Mouse (Mus musculus): ENCODE results near the gene Micall2. TPM values are rescaled to one million over a fixed set of nuclear protein-coding genes. Genes with fewer than 3 reads are reported as not detected.
A peak's percentile ranks its signal among the peaks of the same experiment; 100 is the strongest.

Micall2 gene
- polyA plus RNA-seq (2016; fragmentation: Nextera tagmentation; extraction: Ambion mirVana), result 4.1 and 5.7 TPM in 2 replicates

- H3K36me3 ChIP-seq, result no peaks in the 10 kb centered on the region
- peak within 1 kb of the TSS; percentile 71 for H3K4me3 ChIP-seq
- peak within 1 kb of the TSS; percentile 85 for H3K27ac ChIP-seq
- peaks cover 52% of the 10 kb centered on the region for H3K27me3 ChIP-seq (ENCODE audit: insufficient read depth, poor library complexity, severe bottlenecking)
- peaks cover 55% of the 10 kb centered on the region for H3K4me1 ChIP-seq
- DNase-seq (ENCODE audit: low spot score), result peak; percentile 99
- no peaks in the 10 kb centered on the region for H3K9me3 ChIP-seq
- 6% methylated on average over 50 of the region's 50 CpGs for WGBS
Observed at GRCm38 (mm10) chr5:139735677-139736503, at the start of gene Micall2. Gene Micall2 (minus strand): TSS chr5:139736336.

GRCm38 (mm10) chr5:139781406-139781805 is 45.3 kb upstream of the Micall2 start:
- 76% methylated on average over 8 of the region's 8 CpGs for WGBS
- H3K9me3 ChIP-seq, result no peaks in the 10 kb centered on the region
- H3K4me1 ChIP-seq, result no peaks in the 10 kb centered on the region
- no peak overlapping the region for H3K27ac ChIP-seq
- no peaks in the 10 kb centered on the region for H3K36me3 ChIP-seq
- H3K27me3 ChIP-seq (ENCODE audit: insufficient read depth, poor library complexity, severe bottlenecking), result no peaks in the 10 kb centered on the region
- no peak overlapping the region for H3K4me3 ChIP-seq
- no peak for DNase-seq (ENCODE audit: low spot score)

DNA sequence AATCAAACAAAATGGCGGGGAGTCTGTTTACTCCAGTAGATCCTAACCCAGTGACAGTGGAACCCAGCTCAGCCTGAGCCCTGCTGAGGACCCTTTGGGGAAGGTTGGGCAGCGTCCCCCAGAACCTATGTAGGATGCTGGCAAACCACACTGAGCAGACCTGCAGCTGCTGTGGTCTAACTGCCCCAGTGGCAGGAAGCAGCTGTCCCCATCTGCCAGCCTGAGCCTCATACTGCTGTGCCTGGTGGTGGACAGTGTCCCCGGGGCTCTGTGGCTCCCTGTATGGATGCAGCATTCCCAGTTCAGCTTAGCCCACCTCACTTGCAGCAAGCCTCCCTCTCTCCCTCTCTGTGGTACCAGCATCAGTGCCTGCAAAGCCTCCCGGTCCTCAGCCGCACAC is 40.8 kb upstream of the Micall2 start:
- Histone ChIP-seq H3K4me3 (no peak overlapping the region), H3K9me3 (no peaks in the 10 kb centered on the region), H3K27me3 (ENCODE audit: insufficient read depth, poor library complexity, severe bottlenecking) (no peaks in the 10 kb centered on the region), H3K27ac (0 out of 2 replicates have a peak overlapping the region, but pooled peaks have one; percentile 25), H3K36me3 (peaks cover 23% of the 10 kb centered on the region), H3K4me1 (peaks cover 13% of the 10 kb centered on the region)
- no peak for DNase-seq (ENCODE audit: low spot score)
- WGBS, result 75% methylated on average over 5 of the region's 5 CpGs

GRCm38 (mm10) chr5:139775216-139775926 is 39.2 kb upstream of the Micall2 start, which contains the start of gene Ints1:
Gene Ints1 (minus strand): TSS chr5:139775674.
- Histone ChIP-seq H3K27ac (peak within 1 kb of the TSS; percentile 86), H3K4me3 (peak within 1 kb of the TSS; percentile 99), H3K36me3 (peaks cover 38% of the 10 kb centered on the region), H3K9me3 (no peaks in the 10 kb centered on the region), H3K4me1 (peaks cover 13% of the 10 kb centered on the region), H3K27me3 (ENCODE audit: insufficient read depth, poor library complexity, severe bottlenecking) (no peaks in the 10 kb centered on the region)
- peak; percentile 98 for DNase-seq (ENCODE audit: low spot score)
- WGBS, result under 1% methylated on average over 55 of the region's 55 CpGs

GRCm38 (mm10) chr5:139768216-139768615 is 32.1 kb upstream of the Micall2 start:
- WGBS, result 92% methylated on average over 8 of the region's 8 CpGs
- no peak overlapping the region for H3K27ac ChIP-seq
- H3K9me3 ChIP-seq, result no peaks in the 10 kb centered on the region
- H3K36me3 ChIP-seq, result peaks cover 100% of the 10 kb centered on the region
- DNase-seq (ENCODE audit: low spot score), result no peak
- H3K4me3 ChIP-seq, result no peak overlapping the region
- no peaks in the 10 kb centered on the region for H3K4me1 ChIP-seq
- no peaks in the 10 kb centered on the region for H3K27me3 ChIP-seq (ENCODE audit: insufficient read depth, poor library complexity, severe bottlenecking)

- H3K27ac ChIP-seq, result no peak overlapping the region
- H3K4me1 ChIP-seq, result no peaks in the 10 kb centered on the region
- H3K27me3 ChIP-seq (ENCODE audit: insufficient read depth, poor library complexity, severe bottlenecking), result no peaks in the 10 kb centered on the region
- no peaks in the 10 kb centered on the region for H3K9me3 ChIP-seq
- peaks cover 100% of the 10 kb centered on the region for H3K36me3 ChIP-seq
- H3K4me3 ChIP-seq, result no peak overlapping the region
- WGBS, result 79% methylated on average over 11 of the region's 11 CpGs
- no peak for DNase-seq (ENCODE audit: low spot score)
Observed at GRCm38 (mm10) chr5:139764296-139764695, 28.2 kb upstream of the Micall2 start.

DNA sequence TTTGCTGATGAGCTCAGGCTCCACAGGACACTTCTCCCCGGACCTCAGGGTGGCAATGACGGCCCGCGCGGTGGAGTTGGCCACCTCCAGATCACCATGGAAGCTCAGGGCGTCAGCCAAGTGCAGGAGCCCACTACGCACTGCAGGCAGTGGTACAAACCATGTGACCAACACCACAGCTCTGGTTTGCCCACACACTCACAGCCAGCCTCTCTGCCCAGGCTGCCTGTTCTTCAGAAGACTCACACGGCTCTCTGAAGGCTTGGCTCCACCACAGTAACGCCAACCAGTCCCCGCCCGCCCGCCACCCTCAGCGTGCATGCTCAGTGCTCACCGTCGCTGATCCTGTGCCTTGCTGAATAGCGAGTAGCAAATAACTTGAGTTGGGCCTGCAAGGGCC is 22.0 kb upstream of the Micall2 start:
- DNase-seq (ENCODE audit: low spot score), result no peak
- Histone ChIP-seq H3K27ac (no peak overlapping the region), H3K4me1 (no peaks in the 10 kb centered on the region), H3K9me3 (no peaks in the 10 kb centered on the region), H3K27me3 (ENCODE audit: insufficient read depth, poor library complexity, severe bottlenecking) (no peaks in the 10 kb centered on the region), H3K4me3 (no peak overlapping the region), H3K36me3 (peaks cover 100% of the 10 kb centered on the region)
- WGBS, result 83% methylated on average over 16 of the region's 16 CpGs

- Histone ChIP-seq H3K27ac (no peak overlapping the region), H3K36me3 (peaks cover 100% of the 10 kb centered on the region), H3K4me3 (no peak overlapping the region), H3K27me3 (ENCODE audit: insufficient read depth, poor library complexity, severe bottlenecking) (no peaks in the 10 kb centered on the region), H3K9me3 (no peaks in the 10 kb centered on the region), H3K4me1 (no peaks in the 10 kb centered on the region)
- DNase-seq (ENCODE audit: low spot score), result no peak
- 89% methylated on average over 2 of the region's 2 CpGs for WGBS
Observed at GRCm38 (mm10) chr5:139756586-139756985, 20.4 kb upstream of the Micall2 start.

DNA sequence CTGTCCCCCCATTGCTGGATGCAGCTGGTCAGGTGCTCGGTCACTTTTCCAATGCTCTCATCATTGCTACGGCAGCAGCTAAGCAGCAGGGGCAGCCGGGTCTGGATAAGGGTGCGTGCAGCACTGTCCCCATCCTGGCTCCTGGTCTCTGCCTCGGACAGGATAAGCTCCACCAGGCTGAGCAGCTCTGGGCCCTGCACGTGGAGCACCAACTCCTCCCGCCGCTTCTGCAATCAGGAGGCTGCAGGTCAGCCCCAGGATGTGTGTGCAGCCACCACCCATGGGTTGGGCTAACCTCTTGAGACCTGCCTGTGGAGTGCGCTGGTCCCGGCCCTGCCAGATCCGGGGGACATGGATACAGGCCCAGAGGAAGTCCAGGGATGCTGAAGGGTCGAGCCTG is 20.0 kb upstream of the Micall2 start:
- Histone ChIP-seq H3K4me1 (no peaks in the 10 kb centered on the region), H3K36me3 (peaks cover 100% of the 10 kb centered on the region), H3K4me3 (no peak overlapping the region), H3K9me3 (no peaks in the 10 kb centered on the region), H3K27ac (no peak overlapping the region), H3K27me3 (ENCODE audit: insufficient read depth, poor library complexity, severe bottlenecking) (no peaks in the 10 kb centered on the region)
- DNase-seq (ENCODE audit: low spot score), result no peak
- 84% methylated on average over 12 of the region's 12 CpGs for WGBS

GRCm38 (mm10) chr5:139754753-139755152 is 18.6 kb upstream of the Micall2 start:
- H3K4me1 ChIP-seq, result no peaks in the 10 kb centered on the region
- peaks cover 98% of the 10 kb centered on the region for H3K36me3 ChIP-seq
- DNase-seq (ENCODE audit: low spot score), result no peak
- no peak overlapping the region for H3K27ac ChIP-seq
- no peak overlapping the region for H3K4me3 ChIP-seq
- 34% methylated on average over 12 of the region's 12 CpGs for WGBS
- H3K27me3 ChIP-seq (ENCODE audit: insufficient read depth, poor library complexity, severe bottlenecking), result no peaks in the 10 kb centered on the region
- no peaks in the 10 kb centered on the region for H3K9me3 ChIP-seq

DNA sequence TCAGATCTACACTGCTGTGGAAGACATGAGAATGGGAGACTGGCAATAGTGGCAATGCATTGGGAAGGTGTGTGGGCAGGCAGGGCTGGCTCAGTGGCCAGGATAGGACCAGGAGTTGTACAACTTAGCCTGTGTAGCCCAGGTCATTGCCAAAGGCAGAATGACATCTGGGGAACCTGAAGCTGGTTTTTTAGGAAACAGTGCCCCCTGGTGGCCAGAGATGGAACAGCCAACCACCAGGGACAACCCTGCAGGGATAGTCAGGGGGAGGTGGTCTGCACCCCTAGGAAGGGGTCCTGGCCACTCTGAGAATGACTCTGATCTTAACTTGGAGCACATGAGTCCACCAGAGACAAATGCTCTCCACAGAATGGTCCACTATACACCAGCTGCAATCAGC is 14.4 kb upstream of the Micall2 start:
- Histone ChIP-seq H3K4me3 (no peak overlapping the region), H3K9me3 (no peaks in the 10 kb centered on the region), H3K36me3 (peaks cover 57% of the 10 kb centered on the region), H3K4me1 (no peaks in the 10 kb centered on the region), H3K27me3 (ENCODE audit: insufficient read depth, poor library complexity, severe bottlenecking) (no peaks in the 10 kb centered on the region), H3K27ac (no peak overlapping the region)
- DNase-seq (ENCODE audit: low spot score), result no peak

DNA sequence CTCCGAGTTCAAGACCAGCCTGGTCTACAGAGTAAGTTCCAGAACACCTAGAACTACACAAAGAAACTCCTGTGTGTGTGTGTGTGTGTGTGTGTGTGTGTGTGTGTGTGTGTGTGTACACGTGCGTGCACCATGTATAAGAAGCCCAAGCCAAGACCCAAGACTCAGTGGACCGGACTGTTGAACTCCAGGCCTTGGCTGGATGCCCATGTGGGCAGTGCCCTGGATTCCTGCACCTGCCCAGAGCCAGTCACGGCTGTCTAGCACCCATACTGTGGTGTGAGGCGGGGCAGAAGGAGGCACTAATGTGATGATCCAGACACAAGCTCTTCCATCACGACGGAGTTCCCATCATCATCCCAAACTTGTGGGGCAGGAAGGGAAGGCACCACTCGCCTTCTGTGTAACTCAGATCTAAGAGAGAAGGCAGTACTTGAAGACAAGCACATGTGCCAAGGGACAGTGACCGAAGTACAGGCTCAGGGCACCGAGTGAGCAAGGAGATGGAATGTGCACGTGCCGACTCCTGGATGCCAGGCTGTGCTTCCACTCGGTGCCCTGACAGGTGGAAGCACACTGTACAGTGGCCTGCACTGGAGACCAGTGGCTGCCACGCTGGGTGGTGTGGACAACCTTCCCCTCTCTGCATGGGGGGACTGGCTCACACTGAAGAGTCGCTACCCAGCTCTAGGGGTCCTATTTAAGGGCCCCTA is 13.4 kb upstream of the Micall2 start:
- Histone ChIP-seq H3K36me3 (peaks cover 47% of the 10 kb centered on the region), H3K9me3 (no peaks in the 10 kb centered on the region), H3K4me1 (no peaks in the 10 kb centered on the region), H3K27ac (no peak overlapping the region), H3K4me3 (no peak overlapping the region), H3K27me3 (ENCODE audit: insufficient read depth, poor library complexity, severe bottlenecking) (no peaks in the 10 kb centered on the region)
- 88% methylated on average over 16 of the region's 16 CpGs for WGBS
- DNase-seq (ENCODE audit: low spot score), result no peak

DNA sequence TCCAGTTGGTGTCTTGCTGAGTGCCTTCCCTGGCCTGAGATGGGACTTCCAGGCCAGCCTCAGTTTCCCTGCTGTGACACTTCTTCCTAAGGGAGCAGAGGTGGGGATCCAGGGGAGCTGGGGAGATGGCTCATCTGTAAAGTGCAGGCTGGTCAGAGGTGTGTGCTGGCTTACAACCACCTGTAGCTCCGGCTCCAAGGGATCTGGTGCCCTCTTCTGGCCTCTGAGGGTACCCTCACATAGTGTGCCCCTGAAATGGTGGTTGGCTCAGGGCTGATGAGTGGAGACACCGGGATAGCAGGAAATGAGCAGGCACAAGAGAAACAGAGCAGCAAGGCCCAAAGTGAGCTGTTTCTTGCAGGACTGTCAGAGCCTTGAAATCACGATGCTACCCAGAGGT is 9.6 kb upstream of the Micall2 start:
- Histone ChIP-seq H3K27ac (no peak overlapping the region), H3K9me3 (no peaks in the 10 kb centered on the region), H3K4me3 (no peak overlapping the region), H3K27me3 (ENCODE audit: insufficient read depth, poor library complexity, severe bottlenecking) (0 out of 2 replicates have a peak, but pooled peaks cover 3% of the 10 kb centered on the region), H3K36me3 (peaks cover 9% of the 10 kb centered on the region), H3K4me1 (peaks cover 5% of the 10 kb centered on the region; the same call in 1 of the 2 replicates)
- WGBS, result 3% methylated on average over 3 of the region's 3 CpGs
- no peak for DNase-seq (ENCODE audit: low spot score)

Data from heart, embryonic 10.5 days (tissue).